Mouse (Mus musculus) heart, postnatal 0 days (tissue): ENCODE measurements around the gene Cdc14a.

Source experiments
- CTCF ChIP-seq: IDR thresholded peaks from 2 replicates; pipeline ENCODE4 v1.5.1; 2016; ENCODE audit warnings: antibody characterized with exemption, control low read depth, low read depth
- EP300 ChIP-seq: IDR thresholded peaks from 2 replicates; pipeline ENCODE4 v1.6.1; 2016; ENCODE audit warnings: antibody characterized with exemption, low read depth

GRCm38 (mm10) chr3:116401436-116401835, 22.4 kb downstream of the Cdc14a start:
- TF ChIP-seq CTCF (no peak), EP300 (no peak)
